Mouse (Mus musculus) spleen, adult 18-20 months (tissue): Measurements from ENCODE around the gene Gpr75.

ENCODE experiments used
- DNase-seq, 2 experiments: peaks; one replicate each; pipeline ENCODE4 v3.0.0; 2022; ENCODE audit warnings: mixed read lengths in 2 of 2

Gpr75 gene

DNA sequence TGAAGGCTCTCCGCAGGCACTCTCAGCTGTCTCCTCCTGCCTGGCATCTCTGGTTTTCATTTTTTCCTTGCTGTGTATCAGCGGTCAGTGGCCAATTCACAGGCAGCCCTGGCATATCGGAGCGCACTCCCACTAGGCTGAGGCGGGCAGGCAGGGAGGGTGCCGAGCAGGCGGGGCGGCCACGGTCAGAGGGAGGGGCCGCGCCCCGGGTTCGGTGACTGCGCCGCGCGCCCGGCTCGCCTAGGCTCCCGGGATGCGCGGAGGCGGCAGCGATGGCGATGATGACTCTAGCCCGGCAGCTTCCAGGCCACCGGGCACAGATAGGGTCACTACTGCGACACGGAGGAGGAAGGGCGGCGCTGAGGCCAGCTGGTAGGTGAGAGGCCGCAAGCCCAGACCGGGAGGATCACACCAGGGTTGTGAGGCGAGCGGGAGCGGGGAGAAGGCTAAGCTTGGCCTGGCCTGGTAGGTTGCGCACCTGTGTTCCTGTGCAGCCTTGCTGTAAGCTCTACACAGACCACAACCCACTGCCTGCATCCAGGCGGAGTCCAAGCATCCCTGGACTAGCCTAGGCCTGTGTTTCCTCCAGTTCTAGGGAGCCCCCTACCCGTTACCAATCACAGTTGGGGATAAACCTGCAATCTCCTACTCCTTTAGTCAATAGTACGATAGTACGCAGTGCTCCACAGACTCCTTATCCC is at the start of gene Gpr75, which contains the start of gene Asb3:
Gene Gpr75, plus strand, starts transcription at position 188 of the 701 bp plus-strand sequence.
Gene Asb3, plus strand, starts transcription at position 246 of the 701 bp plus-strand sequence.
- DNase-seq: peak in 1 of 2 experiments; percentile 2

DNA sequence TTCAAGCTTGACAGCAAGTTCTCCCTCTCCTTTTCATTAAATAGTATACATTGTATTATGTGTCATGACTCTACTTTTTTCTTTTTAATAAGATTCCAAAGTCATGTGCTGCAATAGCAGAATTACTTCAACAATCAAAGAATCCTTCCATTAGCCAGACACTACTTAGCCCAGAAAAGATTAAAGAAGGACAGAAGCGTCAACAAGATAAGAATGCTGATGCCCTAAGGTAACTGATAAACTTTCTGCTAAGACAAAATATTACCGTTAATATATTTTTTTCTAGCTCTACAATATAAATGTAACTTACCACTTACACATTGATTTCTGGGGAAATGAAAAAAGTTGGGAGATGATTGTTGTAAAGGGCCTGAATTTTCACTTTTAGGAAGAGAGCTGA is 46.4 kb upstream of the Gpr75 start:
- DNase-seq: no peak

DNA sequence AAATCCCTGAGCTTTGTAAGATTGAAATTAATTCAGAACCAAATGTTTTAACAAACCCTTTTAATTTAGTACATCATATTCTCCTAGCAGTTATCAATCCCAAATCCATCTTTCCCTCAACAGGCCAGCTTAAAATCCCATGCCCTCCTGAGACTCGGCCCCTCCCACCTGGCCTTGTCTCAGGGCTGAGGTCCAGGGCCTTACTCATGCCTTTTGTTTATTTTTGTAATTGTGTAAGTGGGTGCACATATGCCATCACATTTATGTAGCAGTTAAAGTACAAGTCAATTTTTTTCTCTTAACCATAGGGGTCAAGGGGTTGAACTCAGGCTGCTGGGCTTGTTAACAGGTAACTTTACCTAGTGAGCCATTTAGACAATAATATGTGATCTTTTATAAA is 40.8 kb upstream of the Gpr75 start:
- no peak for DNase-seq

DNA sequence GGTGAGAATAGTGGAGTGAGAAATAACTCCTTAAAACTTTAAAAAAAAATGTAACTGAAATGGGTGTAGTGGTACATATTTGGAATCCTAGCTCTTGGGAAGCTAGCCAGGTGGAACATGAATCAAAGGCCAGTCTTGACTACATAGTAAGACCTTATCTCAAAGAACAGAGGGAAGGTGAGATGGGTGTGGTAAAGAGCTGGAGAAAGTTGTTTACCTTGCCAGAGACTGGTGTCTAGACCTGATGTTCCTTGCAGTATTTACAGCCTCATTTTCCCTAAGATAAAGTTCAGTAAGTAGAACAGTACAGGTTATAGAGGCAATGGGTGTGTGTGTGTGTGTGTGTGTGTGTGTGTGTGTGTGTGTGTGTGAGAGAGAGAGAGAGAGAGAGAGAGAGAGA is 12.7 kb upstream of the Gpr75 start:
- no peak for DNase-seq

GRCm38 (mm10) chr11:30888153-30888552 is 3.0 kb downstream of the Gpr75 start:
- no peak for DNase-seq

DNA sequence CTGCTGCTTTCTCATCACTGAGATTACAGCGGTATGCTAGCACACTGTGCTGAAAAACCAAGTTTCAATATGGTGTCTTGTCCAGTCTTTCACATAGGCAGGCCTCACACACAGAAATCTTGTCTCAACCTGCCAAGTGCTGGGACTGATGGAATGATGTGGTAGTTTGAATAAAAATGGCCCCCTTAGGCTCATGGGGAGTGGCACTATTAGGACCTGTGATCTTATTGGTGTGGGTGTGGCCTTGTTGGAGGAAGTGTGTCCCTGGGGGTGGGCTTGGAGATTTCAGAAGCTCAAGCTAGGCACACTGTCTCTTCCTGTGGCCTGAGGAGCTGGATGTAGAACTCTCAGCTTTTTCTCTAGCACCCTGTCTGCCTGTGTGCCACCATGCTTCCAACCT is 11.0 kb downstream of the Gpr75 start:
- no peak for DNase-seq

DNA sequence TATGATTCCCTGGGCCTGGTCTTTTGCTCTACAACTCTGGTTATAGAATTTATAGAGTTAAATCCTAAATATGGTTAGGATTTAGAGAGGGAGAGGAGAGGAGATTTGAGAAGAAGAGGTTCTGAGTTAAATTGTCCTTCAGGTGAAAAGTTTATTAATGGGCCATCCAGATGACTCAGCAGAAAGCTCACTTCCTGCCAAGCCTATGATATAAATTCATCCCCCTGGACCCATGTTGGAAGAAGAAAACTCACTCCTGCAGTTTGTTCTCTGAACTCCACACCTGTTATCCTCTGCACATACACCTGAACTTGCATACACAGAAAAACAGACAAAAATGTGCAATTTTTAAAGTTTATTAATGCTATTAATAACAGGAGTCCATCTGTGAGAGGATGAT is 14.2 kb downstream of the Gpr75 start:
- no peak for DNase-seq

DNA sequence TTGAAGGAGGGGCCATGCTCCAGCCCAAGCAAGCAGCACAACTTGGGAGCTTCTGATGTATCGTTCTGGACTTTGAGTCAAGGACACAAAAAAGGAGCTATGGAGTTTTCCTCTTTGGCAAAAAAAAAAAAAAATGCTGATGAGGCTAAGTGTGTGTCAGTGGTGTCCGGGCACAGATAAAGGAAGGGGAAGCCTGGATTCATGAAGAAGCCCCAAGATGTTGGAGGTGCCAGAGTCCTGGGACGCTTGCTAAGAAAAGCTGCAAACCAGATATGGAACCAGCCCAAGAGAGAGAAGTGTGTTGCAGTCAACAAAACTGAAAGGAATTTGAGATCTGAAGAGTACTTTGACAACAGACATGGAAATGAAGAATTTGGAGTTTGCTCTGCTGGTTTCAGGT is 27.2 kb downstream of the Gpr75 start:
- no peak for DNase-seq

DNA sequence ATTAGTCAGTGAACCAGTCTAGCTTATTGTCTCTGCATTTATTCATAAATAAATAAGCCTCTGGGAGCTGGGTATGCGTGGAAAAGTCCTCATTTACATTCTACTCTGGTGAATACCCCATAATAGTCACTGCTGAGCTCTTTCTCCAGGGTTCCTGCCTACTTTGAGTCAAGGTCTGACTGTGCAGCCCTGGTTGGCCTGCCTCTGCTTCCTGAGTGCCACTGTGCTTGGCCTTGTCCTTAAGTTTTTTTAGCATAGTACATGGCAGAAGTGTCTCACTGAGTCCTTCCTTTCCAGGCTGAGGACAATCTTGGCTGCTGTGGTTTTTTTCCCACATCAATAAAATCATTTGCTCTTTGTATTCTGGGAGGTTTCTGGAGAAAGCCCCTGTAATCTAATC is 35.5 kb downstream of the Gpr75 start:
- DNase-seq: no peak

- no peak for DNase-seq
These were observed 38.1 kb downstream of the Gpr75 start for GRCm38 (mm10) chr11:30923283-30923682.

DNA sequence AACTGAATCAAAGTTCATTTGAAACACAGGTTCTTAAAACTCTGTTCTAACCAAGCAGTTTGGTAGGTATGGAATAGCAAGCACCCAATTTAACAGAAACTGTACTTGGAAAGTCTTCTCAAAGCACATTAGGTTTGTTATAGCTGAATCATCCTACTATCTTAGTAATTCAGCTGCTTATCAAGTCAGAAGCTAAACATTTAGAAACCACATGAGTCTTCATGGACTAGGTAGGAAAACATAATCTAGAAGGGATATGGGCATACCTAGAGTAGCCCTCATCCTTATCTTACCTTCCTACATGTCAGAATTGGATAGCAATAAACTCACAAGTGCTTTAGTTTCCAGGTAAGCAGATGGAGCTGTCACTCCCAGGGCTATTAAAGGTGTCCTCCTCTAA is 42.9 kb downstream of the Gpr75 start:
- DNase-seq: no peak

DNA sequence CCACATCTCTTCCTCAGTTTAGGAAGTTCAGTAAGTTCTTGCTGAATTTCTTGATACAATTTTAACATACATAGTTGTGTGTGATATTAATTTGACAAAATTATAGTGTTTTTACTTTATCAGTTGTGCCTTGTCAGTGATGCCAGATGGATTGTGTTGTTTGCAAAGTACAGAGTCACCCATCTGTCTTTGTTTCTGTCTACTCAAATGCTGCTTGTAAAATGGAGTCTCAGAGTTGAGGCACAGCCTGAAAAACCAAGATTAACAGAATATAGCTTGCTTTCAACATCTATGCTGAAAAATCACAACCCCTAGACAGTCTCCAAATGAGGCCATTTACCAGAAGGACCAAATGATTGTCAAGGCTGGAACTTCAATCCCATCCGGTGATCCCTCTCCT is 43.3 kb downstream of the Gpr75 start:
- no peak for DNase-seq
